Mouse (Mus musculus) heart, embryonic 16.5 days (tissue): ENCODE measurements around the gene Arid1b. TPM values are rescaled to one million over a fixed set of nuclear protein-coding genes. Genes with fewer than 3 reads are reported as not detected.
"Not testable (repeated sequence)": the region's sequence is repeated elsewhere in the genome, so short reads cannot be mapped to it uniquely, and the experiment has no call there.

ENCODE experiments used
- ATAC-seq: fragments of 200-750 bp; cut with Nextera tagmentation; replicated peaks from 2 replicates; pipeline ENCODE4 v1.8.0; 2017; ENCODE audit warnings: moderate number of reproducible peaks; ENCODE audit not compliant: insufficient read depth, low FRiP score; ENCODE audit errors: extremely low read depth
- H3K27ac ChIP-seq: fragments of 300-500 bp; sonication (generic); 2 replicates; pipeline ENCODE4 v1.5.1; 2014; ENCODE audit warnings: mild to moderate bottlenecking, low read length, control low read depth, moderate library complexity
- H3K27me3 ChIP-seq: fragments of 300-500 bp; sonication (generic); 2 replicates; pipeline ENCODE4 v1.6.1; 2014; ENCODE audit warnings: low read length, mixed read lengths; ENCODE audit not compliant: control insufficient read depth, insufficient read depth
- H3K36me3 ChIP-seq: fragments of 300-500 bp; sonication (generic); 2 replicates; pipeline ENCODE4 v1.6.1; 2014; ENCODE audit not compliant: control insufficient read depth, insufficient read depth
- H3K4me1 ChIP-seq: fragments of 300-500 bp; sonication (generic); 2 replicates; pipeline ENCODE4 v1.6.1; 2014; ENCODE audit warnings: low read length, mixed read lengths; ENCODE audit not compliant: control insufficient read depth, insufficient read depth
- H3K4me2 ChIP-seq: fragments of 300-500 bp; sonication (generic); 2 replicates; pipeline ENCODE4 v1.6.1; 2014; ENCODE audit warnings: low read depth, mild to moderate bottlenecking, control low read depth, low read length
- H3K4me3 ChIP-seq: fragments of 300-500 bp; sonication (generic); 2 replicates; pipeline ENCODE4 v1.5.1; 2014; ENCODE audit warnings: mild to moderate bottlenecking, control low read depth, low read length
- H3K9ac ChIP-seq: fragments of 300-500 bp; sonication (generic); 2 replicates; pipeline ENCODE4 v1.6.1; 2014; ENCODE audit warnings: low read length, control low read depth
- H3K9me3 ChIP-seq: fragments of 300-500 bp; sonication (generic); replicated peaks from 2 replicates; pipeline ENCODE4 v1.6.1; 2016; ENCODE audit warnings: low read length; ENCODE audit not compliant: control insufficient read depth
- WGBS: fragments of 180-500 bp; shearing (Covaris S2); extraction: QIAGEN DNeasy Blood & Tissue Kit; methylation state at CpG from one replicate; pipeline ENCODE4 v1.1.7; 2014; 5-methylcytosine and 5-hydroxymethylcytosine counted together
- polyA plus RNA-seq: library from polyadenylated mRNA; unstranded; fragments of >200 nt; fragmentation: Nextera tagmentation; extraction: Ambion mirVana; gene quantifications from 2 replicates; pipeline ENCODE4 v1.2.1, GENCODE M21; 2015

The Arid1b gene
- polyA plus RNA-seq, 1 experiment from 2014 or later: 7.1 TPM

- H3K4me2 ChIP-seq: no peak overlapping the region
- 72% methylated on average over 5 of the region's 5 CpGs for WGBS
- no peak overlapping the region for H3K4me3 ChIP-seq
- H3K36me3 ChIP-seq: peaks cover 4% of the 10 kb centered on the region; the same call in 1 of the 2 replicates
- H3K4me1 ChIP-seq: peaks cover 51% of the 10 kb centered on the region
- no peaks in the 10 kb centered on the region for H3K9me3 ChIP-seq
- no peak overlapping the region for H3K9ac ChIP-seq
- no peak for ATAC-seq
- H3K27me3 ChIP-seq: no peaks in the 10 kb centered on the region
- H3K27ac ChIP-seq: no peak overlapping the region
Observed at GRCm38 (mm10) chr17:5088822-5089221, 94.7 kb downstream of the Arid1b start.

- H3K4me1 ChIP-seq: peaks cover 46% of the 10 kb centered on the region
- no peak for ATAC-seq
- no peak overlapping the region; the same call in 1 of the 2 replicates for H3K27ac ChIP-seq
- WGBS: 38% methylated on average over 12 of the region's 12 CpGs
- H3K9me3 ChIP-seq: no peaks in the 10 kb centered on the region
- H3K4me3 ChIP-seq: no peak overlapping the region
- peaks cover 4% of the 10 kb centered on the region; the same call in 1 of the 2 replicates for H3K36me3 ChIP-seq
- no peak overlapping the region for H3K9ac ChIP-seq
- peak overlapping the region; percentile 22 for H3K4me2 ChIP-seq
- no peaks in the 10 kb centered on the region for H3K27me3 ChIP-seq
Observed at GRCm38 (mm10) chr17:5089541-5089940, 95.4 kb downstream of the Arid1b start.

GRCm38 (mm10) chr17:5091490-5091889 is 97.4 kb downstream of the Arid1b start:
- Histone ChIP-seq H3K27ac (0 out of 2 replicates have a peak overlapping the region, but pooled peaks have one; percentile 10), H3K4me3 (no peak overlapping the region), H3K9ac (no peak overlapping the region), H3K4me1 (peaks cover 32% of the 10 kb centered on the region), H3K36me3 (peaks cover 4% of the 10 kb centered on the region; the same call in 1 of the 2 replicates), H3K9me3 (no peaks in the 10 kb centered on the region), H3K27me3 (no peaks in the 10 kb centered on the region), H3K4me2 (no peak overlapping the region)
- ATAC-seq: 0 out of 2 replicates have a peak, but pooled peaks have one; percentile 9
- 79% methylated on average over 16 of the region's 16 CpGs for WGBS

- no peak overlapping the region for H3K9ac ChIP-seq
- 0 out of 2 replicates have a peak, but pooled peaks have one; percentile 12 for ATAC-seq
- H3K4me1 ChIP-seq: peaks cover 29% of the 10 kb centered on the region
- peak overlapping the region; percentile 10; the same call in 1 of the 2 replicates for H3K27ac ChIP-seq
- H3K9me3 ChIP-seq: no peaks in the 10 kb centered on the region
- no peak overlapping the region for H3K4me3 ChIP-seq
- 72% methylated on average over 10 of the region's 10 CpGs for WGBS
- H3K27me3 ChIP-seq: no peaks in the 10 kb centered on the region
- peaks cover 4% of the 10 kb centered on the region; the same call in 1 of the 2 replicates for H3K36me3 ChIP-seq
- H3K4me2 ChIP-seq: no peak overlapping the region
Observed at GRCm38 (mm10) chr17:5091934-5092333, 97.8 kb downstream of the Arid1b start.

GRCm38 (mm10) chr17:5093343-5093742 is 99.2 kb downstream of the Arid1b start:
- not testable (repeated sequence) for H3K27me3 ChIP-seq, H3K27ac ChIP-seq, H3K4me2 ChIP-seq, H3K9ac ChIP-seq, ATAC-seq, H3K4me3 ChIP-seq, H3K9me3 ChIP-seq, H3K36me3 ChIP-seq
- H3K4me1 ChIP-seq: peaks cover 28% of the 10 kb centered on the region
- WGBS: 77% methylated on average over 2 of the region's 2 CpGs

- Histone ChIP-seq H3K4me1 (peaks cover 38% of the 10 kb centered on the region), H3K36me3 (peaks cover 4% of the 10 kb centered on the region; the same call in 1 of the 2 replicates), H3K9me3 (no peaks in the 10 kb centered on the region), H3K9ac (no peak overlapping the region), H3K27ac (no peak overlapping the region), H3K4me3 (no peak overlapping the region), H3K27me3 (no peaks in the 10 kb centered on the region), H3K4me2 (no peak overlapping the region)
- WGBS: 86% methylated on average over 5 of the region's 5 CpGs
- ATAC-seq: no peak
Observed at GRCm38 (mm10) chr17:5094636-5095035, 100.5 kb downstream of the Arid1b start.

- ATAC-seq: no peak
- Histone ChIP-seq H3K4me2 (no peak overlapping the region), H3K36me3 (peaks cover 4% of the 10 kb centered on the region; the same call in 1 of the 2 replicates), H3K9me3 (no peaks in the 10 kb centered on the region), H3K4me1 (peaks cover 38% of the 10 kb centered on the region), H3K4me3 (no peak overlapping the region), H3K27me3 (no peaks in the 10 kb centered on the region), H3K27ac (no peak overlapping the region), H3K9ac (no peak overlapping the region)
- WGBS: 85% methylated on average over 13 of the region's 13 CpGs
Observed at GRCm38 (mm10) chr17:5095741-5096140, 101.6 kb downstream of the Arid1b start.

- 93% methylated on average over 4 of the region's 4 CpGs for WGBS
- Histone ChIP-seq H3K27me3 (no peaks in the 10 kb centered on the region), H3K9ac (no peak overlapping the region), H3K27ac (no peak overlapping the region), H3K4me1 (peaks cover 34% of the 10 kb centered on the region), H3K36me3 (no peaks in the 10 kb centered on the region), H3K4me3 (no peak overlapping the region), H3K9me3 (no peaks in the 10 kb centered on the region), H3K4me2 (no peak overlapping the region)
- no peak for ATAC-seq
Observed at GRCm38 (mm10) chr17:5097046-5097445, 102.9 kb downstream of the Arid1b start.

- WGBS: 66% methylated on average over 21 of the region's 21 CpGs
- Histone ChIP-seq H3K4me1 (peaks cover 34% of the 10 kb centered on the region), H3K4me2 (no peak overlapping the region), H3K27me3 (no peaks in the 10 kb centered on the region), H3K9ac (no peak overlapping the region), H3K9me3 (no peaks in the 10 kb centered on the region), H3K27ac (no peak overlapping the region), H3K4me3 (no peak overlapping the region), H3K36me3 (no peaks in the 10 kb centered on the region)
- no peak for ATAC-seq
Observed at GRCm38 (mm10) chr17:5097545-5098475, 103.7 kb downstream of the Arid1b start.
